Mouse (Mus musculus) embryonic fibroblast, embryonic 13.5 days (primary cell): Measurements from ENCODE around the gene Cplx3. TPM values are rescaled to one million over a fixed set of nuclear protein-coding genes. Genes with fewer than 3 reads are reported as not detected.

Experiments used
- H3K27ac ChIP-seq: 2 replicates; pipeline ENCODE4 v1.5.1; 2012; ENCODE audit warnings: low read length, control low read depth, inconsistent platforms; ENCODE audit not compliant: insufficient read depth
- H3K4me1 ChIP-seq: 2 replicates; pipeline ENCODE4 v1.6.1; 2011; ENCODE audit warnings: low read length; ENCODE audit not compliant: control insufficient read depth, insufficient read depth
- H3K4me3 ChIP-seq: 2 replicates; pipeline ENCODE4 v1.5.1; 2011; ENCODE audit warnings: mild to moderate bottlenecking, control low read depth, low read length; ENCODE audit not compliant: insufficient read depth
- CTCF ChIP-seq: IDR thresholded peaks from 2 replicates; pipeline ENCODE4 v1.5.1; 2011; ENCODE audit warnings: mild to moderate bottlenecking, control low read depth, low read length, moderate library complexity, borderline replicate concordance; ENCODE audit not compliant: insufficient read depth
- POLR2A ChIP-seq: IDR thresholded peaks from 2 replicates; pipeline ENCODE4 v1.6.1; 2011; ENCODE audit warnings: low read depth, mild to moderate bottlenecking, control low read depth, low read length, moderate library complexity
- polyA plus RNA-seq: library from polyadenylated mRNA; stranded (reverse); fragments of >200 nt; gene quantifications from 2 replicates; pipeline ENCODE4 v1.2.4, GENCODE M21; 2011; ENCODE audit warnings: low read depth; ENCODE audit not compliant: missing spikeins, insufficient read length

The Cplx3 gene
- polyA plus RNA-seq, 1 experiment = not detected

- Histone ChIP-seq H3K4me1 (peaks cover 8% of the 10 kb centered on the region), H3K4me3 (no peak overlapping the region), H3K27ac (no peak overlapping the region)
- TF ChIP-seq CTCF (no peak), POLR2A (no peak)
Observed at GRCm38 (mm10) chr9:57624295-57624694, 18.2 kb upstream of the Cplx3 start.

- no peak for TF ChIP-seq POLR2A
- no peak for TF ChIP-seq CTCF
- Histone ChIP-seq H3K4me3 (no peak within 1 kb of the TSS), H3K4me1 (0 out of 2 replicates have a peak, but pooled peaks cover 1% of the 10 kb centered on the region), H3K27ac (no peak within 1 kb of the TSS)
Observed at GRCm38 (mm10) chr9:57620674-57621073, 14.6 kb upstream of the Cplx3 start, which contains the start of gene Lman1l. Gene Lman1l (minus strand): TSS chr9:57620774.

- H3K4me1 ChIP-seq = no peaks in the 10 kb centered on the region
- TF ChIP-seq CTCF = no peak
- no peak for TF ChIP-seq POLR2A
- no peak overlapping the region for H3K4me3 ChIP-seq
- no peak overlapping the region for H3K27ac ChIP-seq
Observed at GRCm38 (mm10) chr9:57618854-57619253, 12.8 kb upstream of the Cplx3 start.

DNA sequence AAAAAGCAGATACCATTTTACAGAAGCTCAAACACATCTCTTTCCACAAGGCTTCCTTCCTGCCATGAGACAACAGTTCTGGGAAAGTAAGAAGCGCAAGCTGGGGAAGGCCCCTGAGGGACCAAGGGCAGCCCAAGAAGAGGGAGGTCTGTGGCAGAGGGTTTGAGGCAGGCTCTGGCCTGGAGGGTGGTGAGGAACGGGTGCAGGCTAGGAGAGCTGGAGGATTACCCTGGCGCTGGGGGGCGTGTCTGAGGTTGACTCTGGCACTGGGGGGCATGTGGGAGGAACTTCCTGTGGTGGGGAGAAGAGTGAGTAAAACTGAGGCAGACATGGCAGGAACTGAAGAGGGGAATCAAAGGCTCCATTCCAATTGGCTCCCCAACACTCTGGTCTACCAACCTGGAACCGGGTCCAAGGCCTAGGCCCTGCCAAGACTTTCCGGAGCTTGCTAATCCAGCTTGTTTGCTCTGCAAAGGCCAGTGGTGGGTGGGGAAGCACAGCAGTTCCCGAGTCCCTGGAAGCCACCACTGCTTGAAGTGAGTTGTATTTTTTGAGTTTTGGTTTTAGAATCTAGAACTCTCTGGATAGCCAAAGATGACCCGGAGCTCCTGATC lies 11.6 kb upstream of the Cplx3 start:
- TF ChIP-seq CTCF (no peak), POLR2A (no peak)
- no peak overlapping the region for H3K27ac ChIP-seq
- H3K4me1 ChIP-seq = 0 out of 2 replicates have a peak, but pooled peaks cover under 1% of the 10 kb centered on the region
- H3K4me3 ChIP-seq = no peak overlapping the region

DNA sequence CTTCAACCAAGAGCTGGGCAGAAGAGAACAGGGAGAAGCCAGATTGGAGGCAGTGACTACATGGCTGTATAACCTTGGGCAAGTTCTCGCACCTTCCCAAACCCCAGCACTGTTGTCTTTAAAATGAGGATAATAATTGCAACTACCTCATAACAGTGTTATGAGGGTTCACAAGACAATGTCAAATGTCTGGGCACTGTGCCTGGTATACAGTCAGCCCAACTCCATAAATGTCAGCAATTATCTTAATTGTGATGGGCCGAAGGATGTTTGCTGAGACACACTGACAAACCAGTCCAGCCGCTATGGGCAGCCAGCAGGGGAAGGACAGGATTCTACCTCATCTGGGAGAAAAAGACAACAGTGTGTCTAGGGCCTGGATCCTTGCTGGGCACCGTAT lies 8.7 kb upstream of the Cplx3 start:
- Histone ChIP-seq H3K27ac (no peak overlapping the region), H3K4me3 (no peak overlapping the region)
- TF ChIP-seq POLR2A = no peak
- no peak for TF ChIP-seq CTCF

DNA sequence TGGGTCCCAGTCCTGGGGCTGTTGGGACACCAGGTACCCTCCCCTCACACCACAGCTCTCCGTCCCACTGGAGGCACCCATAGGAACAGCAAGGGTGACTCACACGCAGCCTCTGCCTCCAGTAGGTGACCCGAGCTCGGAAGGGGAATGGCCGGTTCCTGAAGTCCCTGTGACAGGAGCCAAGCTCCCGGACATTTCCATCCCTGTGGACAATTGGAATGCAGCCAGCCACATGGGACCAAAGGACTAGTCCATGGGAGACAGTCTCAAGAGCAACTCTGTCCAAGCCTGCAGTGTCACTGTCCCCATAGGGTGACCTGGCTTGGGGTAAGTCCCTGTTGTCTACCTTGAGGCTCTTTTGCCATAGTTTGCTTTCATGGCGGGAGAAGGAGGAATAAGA lies 7.9 kb upstream of the Cplx3 start:
- H3K4me1 ChIP-seq = 0 out of 2 replicates have a peak, but pooled peaks cover 2% of the 10 kb centered on the region
- TF ChIP-seq POLR2A = no peak
- no peak for TF ChIP-seq CTCF
- H3K27ac ChIP-seq = no peak overlapping the region
- no peak overlapping the region for H3K4me3 ChIP-seq

More for the DNA sequence above, 8.7 kb upstream of the Cplx3 start:
- H3K4me1 ChIP-seq = 0 out of 2 replicates have a peak, but pooled peaks cover 2% of the 10 kb centered on the region

DNA sequence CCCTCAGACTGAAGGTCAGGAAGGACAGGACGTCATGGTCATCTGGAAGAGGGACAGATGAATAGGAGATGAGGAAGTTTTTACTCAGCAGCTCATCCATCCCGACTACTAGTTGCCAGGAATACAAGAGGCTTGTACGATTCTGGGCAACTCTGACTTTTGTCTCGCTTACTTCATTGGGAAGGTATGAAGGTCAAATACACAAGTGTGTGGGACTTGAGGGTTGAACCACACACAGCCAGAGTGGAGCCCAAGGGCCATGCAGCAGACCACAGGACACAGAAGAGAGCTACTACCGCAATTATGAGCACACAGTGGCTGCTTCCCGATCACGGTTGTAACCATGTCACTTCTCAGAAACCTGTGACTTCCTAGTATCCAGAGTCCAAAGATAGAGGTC lies 6.5 kb upstream of the Cplx3 start:
- no peak for TF ChIP-seq POLR2A
- TF ChIP-seq CTCF = no peak
- Histone ChIP-seq H3K4me1 (0 out of 2 replicates have a peak, but pooled peaks cover 2% of the 10 kb centered on the region), H3K4me3 (no peak overlapping the region), H3K27ac (no peak overlapping the region)

DNA sequence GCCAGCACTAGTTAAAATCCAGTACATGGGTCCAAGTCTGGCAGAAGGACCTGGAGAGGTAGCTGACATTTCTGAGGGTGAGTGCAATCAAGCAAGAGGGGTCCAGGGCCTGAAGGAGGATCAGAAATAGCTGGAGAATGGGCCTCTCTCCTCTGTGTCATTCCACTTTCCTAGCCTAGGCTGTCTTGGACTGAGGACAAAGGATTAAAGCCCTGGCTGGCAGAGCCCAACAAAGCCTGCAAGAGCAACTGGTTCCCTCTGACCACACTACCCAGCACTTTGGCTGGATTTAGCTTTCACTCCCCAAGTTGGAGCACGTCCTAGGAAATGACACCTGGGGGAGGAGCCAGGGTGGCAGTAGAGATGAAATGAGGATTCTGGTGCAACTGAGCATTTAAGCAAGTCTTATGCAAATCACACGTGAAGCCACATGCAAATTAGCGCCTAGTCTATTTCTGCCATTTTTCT lies 4.3 kb upstream of the Cplx3 start:
- no peak for TF ChIP-seq CTCF
- no peak for TF ChIP-seq POLR2A
- H3K4me1 ChIP-seq = 0 out of 2 replicates have a peak, but pooled peaks cover 2% of the 10 kb centered on the region
- H3K4me3 ChIP-seq = no peak overlapping the region
- H3K27ac ChIP-seq = no peak overlapping the region

GRCm38 (mm10) chr9:57609803-57610202 lies 3.7 kb upstream of the Cplx3 start:
- TF ChIP-seq CTCF (no peak), POLR2A (no peak)
- 0 out of 2 replicates have a peak, but pooled peaks cover 2% of the 10 kb centered on the region for H3K4me1 ChIP-seq
- H3K27ac ChIP-seq = no peak overlapping the region
- H3K4me3 ChIP-seq = no peak overlapping the region

GRCm38 (mm10) chr9:57605503-57605902 lies 578 bp downstream of the Cplx3 start:
- Histone ChIP-seq H3K4me3 (no peak overlapping the region), H3K4me1 (peaks cover 7% of the 10 kb centered on the region), H3K27ac (no peak overlapping the region)
- TF ChIP-seq POLR2A (no peak), CTCF (no peak)

DNA sequence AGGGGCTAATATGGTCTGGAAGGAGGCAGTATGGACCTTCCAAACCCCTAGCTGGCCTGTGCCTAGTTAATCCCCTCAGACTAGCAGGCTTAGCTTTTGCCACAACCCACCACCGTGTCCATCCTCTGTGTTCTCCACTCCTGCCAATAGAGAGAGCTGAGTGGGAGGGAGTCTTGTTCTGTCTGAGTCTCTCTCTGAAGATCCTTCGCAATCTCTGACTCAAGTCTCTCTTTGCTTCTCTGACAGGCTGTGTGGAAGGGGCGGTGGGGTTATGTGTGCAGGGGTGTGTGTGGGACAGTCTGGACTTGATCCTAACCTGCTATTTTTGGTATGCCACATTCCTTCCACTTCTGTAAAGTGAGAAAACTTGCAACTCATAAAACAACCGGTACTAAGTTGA lies 1.2 kb downstream of the Cplx3 start:
- Histone ChIP-seq H3K4me3 (no peak overlapping the region), H3K27ac (no peak overlapping the region)
- no peak for TF ChIP-seq CTCF
- TF ChIP-seq POLR2A = no peak

More for the DNA sequence above, 1.2 kb downstream of the Cplx3 start:
- peaks cover 11% of the 10 kb centered on the region for H3K4me1 ChIP-seq
